Mouse (Mus musculus): ENCODE results near the gene Asxl2. TPM values are rescaled to one million over a fixed set of nuclear protein-coding genes. Genes with fewer than 3 reads are reported as not detected.
A peak's percentile ranks its signal among the peaks of the same experiment; 100 is the strongest.
"Not testable (repeated sequence)": the region's sequence is repeated elsewhere in the genome, so short reads cannot be mapped to it uniquely, and the experiment has no call there.

Gene Asxl2
- 44.6 and 50.8 TPM in 2 replicates for total RNA-seq (2017)

DNA sequence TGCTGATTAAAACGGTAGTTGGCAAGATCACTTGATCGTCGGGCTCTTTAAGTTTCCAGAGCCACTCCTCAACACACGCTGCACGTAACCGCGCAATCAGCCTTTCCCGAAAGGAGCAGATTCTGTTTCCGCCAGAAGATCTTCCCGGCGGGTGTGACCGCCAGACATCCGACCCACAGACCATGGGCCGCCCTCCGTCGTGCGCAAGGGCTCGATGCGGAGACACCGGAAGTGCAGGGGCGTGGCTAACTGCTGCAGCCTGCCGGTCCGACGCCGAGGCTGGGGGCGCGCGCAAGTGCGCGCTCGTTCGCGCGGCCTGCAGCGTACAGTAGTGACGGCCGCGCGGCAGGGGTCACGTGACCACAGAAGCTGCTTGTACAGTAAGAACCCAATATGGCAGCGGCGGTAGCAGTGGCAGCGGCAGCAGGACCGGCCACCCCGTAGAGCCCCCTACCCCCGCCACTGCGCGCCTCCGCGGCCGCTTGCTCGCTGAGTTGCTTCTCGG is at the start of gene Asxl2:
Asxl2 (plus strand) TSS at position 328 of the 505 bp plus-strand sequence.
- ATAC-seq (replicated peaks in 1 of 2; ENCODE audit: insufficient read depth in 1 of 2, low FRiP score in 2 of 2, low TSS enrichment in 1 of 2, low read depth in 1 of 2, poor library complexity in 2 of 2, severe bottlenecking in 2 of 2): peak; percentile 80 to 89

DNA sequence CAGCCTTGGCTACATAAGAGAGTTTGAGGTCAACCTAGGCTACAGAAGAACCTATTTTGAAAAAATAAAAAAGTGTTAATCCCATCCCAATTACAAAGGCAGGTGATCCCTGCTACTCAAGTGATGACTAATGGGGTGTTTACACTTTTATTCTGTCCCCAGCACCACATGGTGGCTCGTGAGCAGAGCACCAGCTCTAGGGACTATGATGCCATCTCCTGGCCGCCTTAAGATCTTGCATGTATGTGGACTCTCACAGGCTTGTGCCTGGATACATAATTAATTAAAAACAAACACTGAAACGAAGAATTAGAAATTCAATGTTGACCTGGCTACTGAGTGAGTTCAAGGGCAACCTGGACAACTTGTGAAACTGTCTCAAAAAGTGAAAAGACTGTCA is 49.5 kb upstream of the Asxl2 start:
- ATAC-seq (replicated peaks in 1 of 2; ENCODE audit: insufficient read depth in 1 of 2, low FRiP score in 2 of 2, low TSS enrichment in 1 of 2, low read depth in 1 of 2, poor library complexity in 2 of 2, severe bottlenecking in 2 of 2): peak; percentile 58 to 60; a peak in 3 of 4 replicates

DNA sequence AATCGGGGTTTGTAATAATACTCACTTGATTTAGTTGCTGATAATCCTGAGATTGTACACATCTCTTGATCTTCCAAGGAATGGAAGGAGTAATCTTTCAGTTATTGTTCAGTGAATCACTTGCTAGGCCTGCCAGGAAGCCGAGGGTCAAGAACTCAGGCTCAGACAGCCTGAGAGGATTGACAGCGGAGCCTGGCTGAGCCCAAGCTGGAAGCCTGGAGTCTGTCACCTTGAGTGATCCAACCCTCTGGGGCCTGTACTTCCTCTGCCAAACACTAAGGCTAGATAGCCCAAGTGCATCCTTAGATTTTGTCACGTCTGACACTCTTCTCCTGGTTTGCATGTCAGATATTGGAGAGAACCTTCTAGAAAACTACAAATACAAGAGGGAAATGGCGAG is 48.9 kb upstream of the Asxl2 start:
- ATAC-seq (replicated peaks in 1 of 2; ENCODE audit: insufficient read depth in 1 of 2, low FRiP score in 2 of 2, low TSS enrichment in 1 of 2, low read depth in 1 of 2, poor library complexity in 2 of 2, severe bottlenecking in 2 of 2): no peak

DNA sequence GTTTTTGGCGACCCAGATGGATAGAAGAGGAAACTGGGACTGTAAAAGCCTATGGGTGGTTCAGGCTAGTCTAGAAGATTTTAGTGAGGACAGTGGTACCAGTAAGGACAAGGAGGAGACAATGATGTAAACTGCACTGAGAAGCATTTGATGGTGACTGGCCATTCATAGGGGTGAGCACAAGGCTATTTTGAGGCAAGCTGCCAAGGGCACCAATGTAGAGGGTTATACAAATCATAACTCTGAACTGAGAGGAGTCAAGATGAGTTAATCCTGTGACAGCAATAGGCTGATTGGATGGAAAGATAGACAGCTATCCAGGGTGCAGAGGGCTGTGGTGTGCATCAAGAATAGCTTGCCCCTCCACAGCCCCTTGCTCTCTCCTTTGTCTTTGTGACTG is 41.8 kb upstream of the Asxl2 start:
- ATAC-seq (replicated peaks in 1 of 2; ENCODE audit: insufficient read depth in 1 of 2, low FRiP score in 2 of 2, low TSS enrichment in 1 of 2, low read depth in 1 of 2, poor library complexity in 2 of 2, severe bottlenecking in 2 of 2): no peak

DNA sequence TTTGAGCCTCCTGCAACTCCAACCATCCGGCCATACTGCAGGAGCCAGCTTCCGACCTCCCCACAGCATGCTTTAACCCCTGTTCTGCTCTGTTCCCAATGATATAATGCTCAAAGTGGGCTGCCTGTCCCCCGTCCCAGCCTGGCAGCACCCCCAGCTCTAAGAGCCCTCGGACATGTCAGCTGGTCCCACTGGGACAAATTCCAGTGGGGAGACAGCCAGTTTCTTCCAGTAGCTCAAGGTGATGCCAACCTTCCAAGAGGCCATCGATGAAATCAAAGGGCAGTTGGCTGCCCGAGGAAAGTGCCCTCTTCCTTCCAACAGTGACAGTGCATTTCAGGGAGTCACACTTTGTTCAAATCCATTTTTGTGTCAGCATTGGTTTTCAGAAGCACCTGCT is 41.4 kb upstream of the Asxl2 start:
- ATAC-seq (replicated peaks in 1 of 2; ENCODE audit: insufficient read depth in 1 of 2, low FRiP score in 2 of 2, low TSS enrichment in 1 of 2, low read depth in 1 of 2, poor library complexity in 2 of 2, severe bottlenecking in 2 of 2): peak; percentile 30 to 63; a peak in 3 of 4 replicates

DNA sequence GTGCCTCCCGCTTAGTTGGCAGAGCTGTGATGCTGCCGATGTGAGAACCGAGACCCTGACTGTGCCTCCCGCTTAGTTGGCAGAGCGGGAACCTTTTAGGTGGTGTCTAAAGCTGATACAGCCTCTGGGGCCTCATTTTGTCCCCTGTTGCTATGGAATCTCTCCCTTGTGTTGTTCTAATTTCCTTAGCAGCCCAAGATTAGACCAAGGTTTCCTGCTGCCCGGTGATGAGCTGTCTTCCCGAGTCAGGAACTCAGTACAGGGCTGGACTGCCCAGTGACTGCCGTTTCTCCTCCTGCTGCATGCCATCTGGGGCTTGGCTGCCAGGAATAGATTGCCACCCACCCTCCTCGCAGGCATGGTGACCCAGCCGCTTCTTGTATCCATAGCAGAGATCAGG is 40.7 kb upstream of the Asxl2 start:
- ATAC-seq (replicated peaks in 1 of 2; ENCODE audit: insufficient read depth in 1 of 2, low FRiP score in 2 of 2, low TSS enrichment in 1 of 2, low read depth in 1 of 2, poor library complexity in 2 of 2, severe bottlenecking in 2 of 2): peak; percentile 19 to 70

DNA sequence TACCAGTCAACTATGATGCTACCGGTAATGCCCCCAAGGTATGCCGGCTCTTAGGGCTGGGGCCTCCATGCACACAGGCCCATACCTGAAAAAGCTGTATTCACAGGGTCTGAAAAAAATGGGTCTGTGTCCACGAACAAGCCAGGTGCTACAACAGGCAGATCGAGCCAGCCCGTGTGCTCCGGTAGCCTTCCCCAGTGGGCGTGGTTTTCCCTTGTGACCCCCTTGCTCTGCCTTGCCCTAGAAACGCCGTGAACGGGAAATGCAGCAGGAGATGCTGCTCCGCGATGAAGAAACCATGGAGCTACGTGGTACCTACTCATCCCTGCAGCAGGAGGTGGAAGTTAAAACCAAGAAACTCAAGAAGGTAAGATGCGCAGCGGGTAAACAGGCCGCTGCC is 38.8 kb upstream of the Asxl2 start:
- no peak for ATAC-seq (replicated peaks in 1 of 2; ENCODE audit: insufficient read depth in 1 of 2, low FRiP score in 2 of 2, low TSS enrichment in 1 of 2, low read depth in 1 of 2, poor library complexity in 2 of 2, severe bottlenecking in 2 of 2)

DNA sequence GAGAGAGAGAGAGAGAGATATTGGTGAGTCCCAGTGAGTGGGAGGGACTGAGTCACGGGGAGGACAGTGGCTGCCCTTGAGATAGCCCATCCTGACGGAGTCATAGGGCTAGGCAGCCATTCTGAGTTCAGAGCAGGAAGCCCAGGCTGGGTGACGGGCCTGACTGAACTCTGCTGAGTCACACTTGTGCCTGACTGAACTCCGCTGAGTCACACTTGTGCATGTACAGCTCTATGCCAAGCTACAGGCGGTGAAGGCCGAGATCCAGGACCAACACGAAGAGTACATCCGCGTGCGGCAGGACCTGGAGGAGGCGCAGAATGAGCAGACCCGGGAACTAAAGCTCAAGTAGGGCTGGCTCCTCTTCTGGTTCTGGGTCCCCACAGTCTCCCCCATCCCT is 37.3 kb upstream of the Asxl2 start:
- ATAC-seq (replicated peaks in 1 of 2; ENCODE audit: insufficient read depth in 1 of 2, low FRiP score in 2 of 2, low TSS enrichment in 1 of 2, low read depth in 1 of 2, poor library complexity in 2 of 2, severe bottlenecking in 2 of 2): no peak

DNA sequence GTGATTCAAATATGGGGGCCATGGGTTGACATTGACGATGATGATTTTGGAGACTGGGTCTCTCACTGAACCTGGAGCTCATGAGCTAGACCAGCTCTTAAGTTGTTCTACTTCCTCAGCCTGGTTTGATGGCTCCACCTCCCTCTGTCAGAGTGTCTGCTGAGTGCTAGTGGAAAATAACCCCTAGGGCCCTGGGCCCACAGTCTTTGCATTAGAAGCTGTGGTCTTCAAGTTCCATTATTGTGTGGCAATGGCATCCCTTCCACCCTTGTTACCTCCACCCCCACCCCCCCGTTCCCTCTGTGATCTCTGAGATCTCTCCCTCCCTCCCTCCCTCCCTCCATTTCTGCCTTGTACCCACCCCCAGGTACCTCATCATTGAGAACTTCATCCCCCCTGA is 36.6 kb upstream of the Asxl2 start:
- ATAC-seq (replicated peaks in 1 of 2; ENCODE audit: insufficient read depth in 1 of 2, low FRiP score in 2 of 2, low TSS enrichment in 1 of 2, low read depth in 1 of 2, poor library complexity in 2 of 2, severe bottlenecking in 2 of 2): no peak

DNA sequence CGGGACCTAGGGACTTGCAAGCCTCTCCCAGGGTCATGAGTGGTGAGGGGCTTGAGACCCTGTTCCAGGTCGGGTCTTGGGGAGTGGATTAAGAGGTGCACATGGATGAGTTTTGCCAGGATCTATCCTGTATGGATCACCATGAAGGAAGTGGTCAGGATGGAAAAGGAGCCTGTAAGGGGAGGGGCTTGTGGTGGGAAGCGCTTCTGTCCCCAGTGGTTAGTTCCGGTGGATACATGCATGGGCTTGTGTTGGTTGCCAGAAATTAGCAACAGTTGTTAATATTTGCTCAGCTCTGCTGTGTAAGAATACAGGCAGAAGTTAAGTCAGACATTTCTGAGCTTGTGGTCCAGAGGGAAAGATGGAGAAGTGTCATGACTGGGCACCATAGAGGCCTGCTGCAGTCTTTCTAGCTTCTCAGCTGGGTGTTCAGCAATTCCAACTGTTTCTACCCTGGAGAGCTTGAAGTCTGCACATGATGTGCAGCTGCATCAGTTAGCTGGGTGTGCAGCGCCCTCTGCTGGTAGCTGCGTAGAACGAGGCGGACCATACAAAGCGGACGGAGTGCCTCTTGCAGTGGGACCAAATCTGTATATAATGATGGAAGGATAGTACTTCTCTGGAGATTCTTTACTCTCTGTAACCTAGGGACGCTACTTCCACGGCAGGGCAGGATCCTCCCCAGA is 35.9 kb upstream of the Asxl2 start:
- ATAC-seq (replicated peaks in 1 of 2; ENCODE audit: insufficient read depth in 1 of 2, low FRiP score in 2 of 2, low TSS enrichment in 1 of 2, low read depth in 1 of 2, poor library complexity in 2 of 2, severe bottlenecking in 2 of 2): peak; percentile 82 to 85

DNA sequence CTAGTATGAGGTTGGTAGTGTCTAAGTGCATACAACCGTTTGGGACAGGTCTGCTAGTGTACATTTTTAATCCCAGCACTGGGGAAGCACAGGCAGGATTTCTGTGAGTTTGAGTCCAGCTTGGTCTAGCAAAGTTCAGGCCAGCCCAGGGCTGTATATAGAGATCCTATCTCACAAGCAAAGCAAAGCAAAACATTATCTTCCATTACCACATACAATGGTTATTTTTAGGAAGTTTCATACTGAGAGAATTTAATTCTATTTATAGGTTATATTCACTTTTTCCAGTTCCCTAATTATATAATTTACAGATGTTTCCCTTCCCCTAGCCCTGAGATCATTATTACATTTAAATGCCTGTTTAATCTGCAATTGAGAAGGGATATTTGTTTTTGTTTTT is 35.4 kb upstream of the Asxl2 start:
- peak in 1 of 2 experiments; percentile 55; a peak in 2 of 4 replicates for ATAC-seq (replicated peaks in 1 of 2; ENCODE audit: insufficient read depth in 1 of 2, low FRiP score in 2 of 2, low TSS enrichment in 1 of 2, low read depth in 1 of 2, poor library complexity in 2 of 2, severe bottlenecking in 2 of 2)

DNA sequence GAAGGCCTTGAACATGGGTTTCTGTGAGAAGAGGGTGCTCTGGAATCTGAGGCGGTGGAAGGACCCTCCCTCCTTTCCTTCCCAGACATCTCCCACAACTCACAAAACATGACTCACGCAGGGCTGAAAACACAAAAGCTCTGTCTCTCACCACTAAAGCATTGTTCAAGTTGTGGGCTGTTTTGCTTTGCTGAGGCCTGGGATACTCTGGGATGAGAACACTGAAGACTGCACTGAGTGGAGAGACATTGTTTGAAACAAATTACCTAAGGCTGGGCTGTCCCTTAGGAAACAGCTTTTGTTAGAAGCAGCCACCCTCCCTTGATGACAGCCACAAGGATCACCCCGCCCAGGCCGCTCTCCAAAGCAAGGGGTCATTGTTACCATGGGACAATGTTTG is 33.5 kb upstream of the Asxl2 start:
- no peak for ATAC-seq (replicated peaks in 1 of 2; ENCODE audit: insufficient read depth in 1 of 2, low FRiP score in 2 of 2, low TSS enrichment in 1 of 2, low read depth in 1 of 2, poor library complexity in 2 of 2, severe bottlenecking in 2 of 2)

DNA sequence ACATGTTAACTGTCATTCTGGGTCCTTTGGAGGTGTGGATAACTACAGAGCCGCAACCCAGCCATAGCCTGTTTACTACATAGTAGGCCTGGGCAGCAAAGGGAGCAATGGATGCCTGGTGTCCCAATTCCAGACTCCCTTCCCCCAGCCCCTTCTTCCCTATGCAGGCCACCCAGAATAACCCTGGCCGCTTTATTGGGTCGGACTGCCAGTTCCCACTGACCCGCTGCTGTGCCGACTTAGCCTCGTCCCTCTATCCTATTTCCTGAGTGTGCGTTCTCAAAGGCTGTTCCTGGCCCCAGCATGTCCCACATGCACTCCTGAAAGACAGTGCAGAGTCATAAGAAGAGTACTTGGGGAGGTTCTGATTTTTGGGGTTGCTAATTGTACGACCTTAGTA is 29.7 kb upstream of the Asxl2 start:
- no peak for ATAC-seq (replicated peaks in 1 of 2; ENCODE audit: insufficient read depth in 1 of 2, low FRiP score in 2 of 2, low TSS enrichment in 1 of 2, low read depth in 1 of 2, poor library complexity in 2 of 2, severe bottlenecking in 2 of 2)

DNA sequence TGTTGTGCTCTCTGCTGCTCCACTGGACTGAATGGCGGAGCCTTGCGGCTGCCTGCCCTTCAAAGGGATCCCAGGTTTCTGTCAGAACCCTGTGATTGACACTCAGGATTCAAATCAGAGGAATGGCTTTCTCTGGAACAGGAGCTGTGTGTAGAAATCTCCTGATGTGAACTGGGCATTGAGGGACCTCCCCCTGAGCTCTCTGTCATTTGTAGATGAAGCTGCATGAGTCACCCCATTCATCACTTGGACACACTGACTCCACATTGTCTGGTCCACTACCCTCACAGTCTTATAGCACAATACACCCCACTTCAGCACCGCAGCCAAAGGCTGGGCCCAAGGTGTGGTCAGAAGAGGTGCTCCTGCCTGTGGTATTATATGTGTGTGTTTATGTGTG is 21.0 kb upstream of the Asxl2 start:
- not testable (repeated sequence) for ATAC-seq (replicated peaks in 1 of 2; ENCODE audit: insufficient read depth in 1 of 2, low FRiP score in 2 of 2, low TSS enrichment in 1 of 2, low read depth in 1 of 2, poor library complexity in 2 of 2, severe bottlenecking in 2 of 2)

DNA sequence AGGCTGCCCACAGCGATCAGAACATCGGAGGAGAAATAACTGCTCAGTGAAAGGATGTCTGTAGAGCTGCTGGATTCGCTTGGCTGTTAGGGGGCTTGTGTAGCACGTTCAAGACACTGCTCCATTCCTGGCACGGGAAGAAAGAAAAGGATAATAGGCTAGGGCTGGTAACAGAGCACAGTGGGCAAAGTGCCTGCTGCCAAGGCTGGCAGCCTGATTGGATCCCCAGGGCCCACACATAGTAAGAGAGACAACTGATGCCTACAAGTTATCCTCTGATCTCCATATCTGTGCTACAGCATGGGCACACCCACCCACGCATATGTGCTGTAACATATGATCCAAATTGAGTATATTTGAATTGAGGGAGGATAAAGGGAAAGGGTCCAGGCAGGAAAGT is 20.1 kb upstream of the Asxl2 start:
- no peak for ATAC-seq (replicated peaks in 1 of 2; ENCODE audit: insufficient read depth in 1 of 2, low FRiP score in 2 of 2, low TSS enrichment in 1 of 2, low read depth in 1 of 2, poor library complexity in 2 of 2, severe bottlenecking in 2 of 2)

DNA sequence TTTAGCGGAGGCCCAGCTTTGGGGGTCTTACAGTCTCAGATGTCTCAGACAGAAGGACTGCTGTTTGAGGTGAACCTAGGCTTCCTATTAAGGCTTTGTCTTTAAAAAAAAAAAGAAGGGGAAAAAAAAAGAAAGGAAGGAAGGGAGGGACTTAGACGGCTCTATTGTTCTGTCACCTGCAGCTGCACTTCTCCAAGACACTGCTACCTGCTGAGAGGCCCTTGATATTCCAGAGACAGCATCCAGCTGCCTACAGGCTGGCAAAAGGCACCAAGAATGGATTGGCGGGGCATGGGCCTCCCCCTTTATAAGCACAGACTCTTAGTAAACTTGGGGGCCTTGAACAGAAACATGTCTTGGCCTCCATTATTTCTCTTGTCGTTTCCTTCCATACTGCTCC is 11.7 kb upstream of the Asxl2 start:
- ATAC-seq (replicated peaks in 1 of 2; ENCODE audit: insufficient read depth in 1 of 2, low FRiP score in 2 of 2, low TSS enrichment in 1 of 2, low read depth in 1 of 2, poor library complexity in 2 of 2, severe bottlenecking in 2 of 2): no peak

DNA sequence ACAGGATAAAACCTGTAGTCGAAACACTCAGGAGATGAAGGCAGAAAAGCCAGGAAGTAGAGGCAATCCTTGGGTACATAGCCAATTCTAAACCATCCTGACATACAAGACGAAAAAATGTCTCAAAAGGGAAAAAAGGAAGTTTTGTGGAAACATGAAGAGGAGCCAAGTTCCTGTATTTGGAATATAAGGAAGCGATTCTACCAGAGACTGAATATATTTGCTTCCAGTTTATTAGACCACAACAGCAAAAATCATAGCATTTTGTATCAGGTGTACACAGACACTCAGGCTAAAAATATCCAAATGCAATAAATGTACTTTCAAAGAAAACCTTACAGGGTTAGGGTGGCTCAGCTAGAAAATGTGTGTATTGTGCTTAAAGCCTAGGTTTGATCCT is 7.9 kb upstream of the Asxl2 start:
- ATAC-seq (replicated peaks in 1 of 2; ENCODE audit: insufficient read depth in 1 of 2, low FRiP score in 2 of 2, low TSS enrichment in 1 of 2, low read depth in 1 of 2, poor library complexity in 2 of 2, severe bottlenecking in 2 of 2): no peak

DNA sequence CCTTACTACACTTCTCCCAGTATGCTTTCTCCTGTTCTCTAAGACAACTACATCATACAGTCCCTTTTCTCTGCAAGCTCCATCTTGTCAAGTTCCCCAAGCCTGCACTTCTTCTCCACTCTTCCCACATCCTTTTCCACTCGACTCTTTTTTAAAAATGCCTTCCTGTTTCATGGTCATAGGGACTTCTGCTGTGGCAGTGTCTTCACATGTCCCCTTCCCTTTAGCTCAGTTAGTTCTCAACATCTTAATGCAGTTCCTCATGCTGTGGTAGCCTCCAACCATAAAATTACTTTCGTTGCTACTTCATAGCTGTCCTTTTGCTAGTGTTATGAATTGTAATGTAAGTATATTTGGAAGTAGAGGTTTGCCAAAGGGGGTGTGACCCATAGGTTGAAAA is 6.1 kb upstream of the Asxl2 start:
- ATAC-seq (replicated peaks in 1 of 2; ENCODE audit: insufficient read depth in 1 of 2, low FRiP score in 2 of 2, low TSS enrichment in 1 of 2, low read depth in 1 of 2, poor library complexity in 2 of 2, severe bottlenecking in 2 of 2): no peak

DNA sequence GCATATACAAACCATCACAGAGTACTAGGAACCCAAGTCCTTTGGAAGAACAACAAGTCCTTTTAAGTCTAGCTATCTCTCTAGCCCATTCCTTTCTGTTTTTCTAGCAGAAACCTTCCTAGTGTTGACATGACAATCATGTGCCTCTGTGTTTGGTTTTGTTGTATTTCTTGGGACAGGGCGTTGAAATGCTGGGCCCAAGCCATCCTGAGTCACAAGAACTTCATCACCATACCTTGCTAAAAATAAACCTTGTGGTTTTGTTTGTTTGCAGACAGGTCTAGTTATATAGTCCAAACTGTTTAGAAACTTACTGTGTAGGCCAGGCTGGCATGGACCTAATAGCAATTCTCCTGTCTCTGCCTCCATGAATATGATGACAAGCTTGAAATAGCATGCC is 3.9 kb upstream of the Asxl2 start:
- no peak for ATAC-seq (replicated peaks in 1 of 2; ENCODE audit: insufficient read depth in 1 of 2, low FRiP score in 2 of 2, low TSS enrichment in 1 of 2, low read depth in 1 of 2, poor library complexity in 2 of 2, severe bottlenecking in 2 of 2)
